Mouse (Mus musculus) cerebellum, postnatal 14 days (tissue): ENCODE data around the gene Arhgap25.

Experiments used
- DNase-seq, 2 experiments: peaks; one replicate each; pipeline ENCODE4 v3.0.0; 2021; ENCODE audit warnings: mixed read lengths in 2 of 2

Gene Arhgap25

DNA sequence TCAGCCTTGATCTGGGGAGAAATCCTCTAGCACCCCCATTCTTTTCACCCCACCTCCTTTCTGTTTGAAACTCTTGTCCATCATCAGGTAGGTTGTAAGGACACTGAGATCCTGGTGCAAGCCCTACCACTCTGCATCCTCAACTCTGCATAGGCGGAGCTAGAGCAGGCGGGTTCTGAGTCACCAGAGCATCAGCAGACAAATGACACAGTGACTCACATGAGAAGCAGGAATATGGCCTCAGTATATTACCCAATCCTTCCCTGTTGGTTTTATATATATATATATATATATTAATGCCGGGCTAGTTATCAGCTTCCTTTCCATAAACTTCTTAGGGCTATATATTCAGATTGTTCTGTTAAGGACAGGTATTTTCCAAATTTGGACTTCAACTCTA, 97.3 kb downstream of the Arhgap25 start:
- no peak for DNase-seq

DNA sequence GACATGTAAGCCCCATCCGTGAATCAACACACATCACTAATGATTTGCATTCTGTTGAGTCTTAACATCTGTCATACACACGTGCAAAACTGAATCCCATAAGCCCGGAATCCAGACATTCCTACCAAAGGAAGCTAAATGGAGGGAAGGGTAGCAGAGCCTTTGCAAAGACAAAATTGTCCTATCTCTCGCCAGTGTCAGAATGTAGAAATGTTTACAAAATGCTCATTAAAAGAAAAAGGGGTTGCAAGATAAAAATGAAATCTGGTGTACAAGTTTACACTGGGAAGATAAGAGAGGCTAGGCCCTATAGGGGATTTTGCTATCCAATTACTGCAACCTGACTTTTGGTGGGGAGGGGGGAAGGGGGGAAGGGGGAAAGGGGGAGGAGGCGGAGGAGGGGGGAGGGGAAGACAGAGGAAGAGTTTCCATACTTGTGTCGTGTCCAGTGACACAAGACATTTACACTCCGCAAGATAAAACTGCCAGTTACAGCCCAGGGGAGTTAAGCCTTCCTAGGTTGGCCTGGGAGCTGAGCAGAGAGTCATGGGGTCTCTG, 104.5 kb downstream of the Arhgap25 start, which contains the start of gene Bmp10:
Gene Bmp10 (plus strand): TSS at position 508 of the 558 bp plus-strand sequence.
- no peak for DNase-seq

DNA sequence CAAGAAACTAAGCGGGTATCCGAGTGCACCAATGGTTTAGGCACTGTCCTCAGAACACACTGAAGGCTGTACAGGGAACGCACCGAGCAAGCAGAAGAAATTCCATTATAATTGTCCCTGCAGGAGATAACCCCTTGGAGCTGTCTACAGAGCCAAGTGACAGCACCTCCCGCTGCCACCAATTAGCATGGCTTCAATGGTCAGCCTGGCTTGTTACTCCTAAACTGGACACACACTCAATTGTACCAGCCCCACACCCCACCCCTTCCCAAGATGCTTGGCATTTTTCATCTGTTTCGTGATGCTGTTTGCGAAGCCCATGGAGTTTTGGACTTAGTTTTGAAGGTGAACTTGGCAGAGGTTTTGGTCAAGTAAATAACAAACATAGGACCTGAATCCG, 105.4 kb downstream of the Arhgap25 start:
- peak; percentile 22 to 24 for DNase-seq

DNA sequence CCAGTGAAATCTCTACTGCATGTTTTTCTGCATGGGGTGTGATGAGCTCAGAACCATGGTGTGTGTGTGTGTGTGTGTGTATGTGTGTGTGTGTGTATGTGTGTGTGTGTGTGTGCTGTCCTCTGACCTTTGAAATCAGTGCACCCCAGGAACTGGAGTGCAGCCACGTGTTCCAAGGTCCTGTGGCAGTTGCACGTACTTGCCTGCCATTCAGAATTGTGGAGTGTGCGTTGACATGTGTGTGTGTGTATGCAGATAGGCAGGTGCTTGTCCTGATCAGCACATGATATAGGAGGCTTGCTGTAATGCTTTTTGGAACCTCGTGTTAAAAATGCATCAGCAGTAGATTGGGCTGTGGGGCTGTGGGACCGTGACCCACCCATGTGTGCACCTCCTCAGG, 106.1 kb downstream of the Arhgap25 start:
- DNase-seq: peak in 1 of 2 experiments; percentile 14

DNA sequence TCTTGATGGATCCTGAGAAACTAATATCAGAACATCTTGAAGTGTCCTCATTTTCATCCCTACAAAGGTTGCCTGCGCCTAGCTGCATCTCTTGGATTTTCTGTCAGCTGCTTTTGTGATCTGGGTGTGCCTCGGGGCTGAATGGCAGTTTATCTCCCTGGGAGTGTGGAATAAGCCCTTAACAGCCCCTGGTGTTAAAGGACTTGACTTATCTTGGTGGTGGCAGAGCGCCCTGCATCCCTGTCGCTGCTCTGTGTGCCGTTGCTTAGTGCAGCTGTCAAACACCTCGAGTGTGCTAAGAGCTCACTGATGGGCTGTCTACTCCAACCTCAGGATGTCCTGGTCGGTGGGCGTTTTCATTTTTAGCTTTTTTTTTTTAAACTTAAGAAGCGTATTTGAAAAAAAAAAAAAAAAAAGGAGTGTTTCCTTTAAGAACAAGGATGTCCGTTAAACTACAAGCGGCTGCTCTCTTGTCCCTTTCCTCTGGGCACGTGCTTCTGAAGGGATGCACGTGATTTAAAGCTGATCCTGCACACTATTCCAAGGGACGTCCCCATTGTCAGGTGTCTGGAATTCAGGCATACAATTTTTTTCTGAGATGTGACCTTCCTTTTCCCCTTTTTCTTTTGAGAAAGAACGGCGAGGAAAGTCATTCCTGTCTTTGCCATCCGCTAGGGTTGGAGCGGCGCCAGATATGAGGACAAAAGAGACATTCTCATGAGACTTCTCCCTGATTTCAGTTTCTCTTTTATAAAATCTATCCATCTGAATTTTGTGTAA, 108.8 kb downstream of the Arhgap25 start:
- DNase-seq: peak; percentile 53 to 76

DNA sequence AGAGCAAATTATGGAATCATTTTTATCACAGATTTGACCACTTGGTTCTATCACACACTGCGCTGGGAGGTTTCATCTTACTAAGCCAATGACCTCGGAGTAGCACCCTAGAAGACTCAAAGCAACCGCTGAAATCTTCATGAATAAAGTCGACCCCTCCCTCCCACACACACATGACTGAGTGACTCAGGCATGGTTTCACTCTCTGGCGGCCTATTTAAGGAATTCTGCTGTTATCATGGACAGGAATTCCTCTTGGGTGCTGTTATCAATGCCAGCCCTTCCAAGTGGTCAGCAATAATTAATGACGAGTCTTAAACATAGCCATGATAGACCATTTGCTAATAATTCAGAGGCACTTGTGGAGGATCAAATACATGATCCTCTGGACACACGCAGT, 110.8 kb downstream of the Arhgap25 start:
- no peak for DNase-seq

DNA sequence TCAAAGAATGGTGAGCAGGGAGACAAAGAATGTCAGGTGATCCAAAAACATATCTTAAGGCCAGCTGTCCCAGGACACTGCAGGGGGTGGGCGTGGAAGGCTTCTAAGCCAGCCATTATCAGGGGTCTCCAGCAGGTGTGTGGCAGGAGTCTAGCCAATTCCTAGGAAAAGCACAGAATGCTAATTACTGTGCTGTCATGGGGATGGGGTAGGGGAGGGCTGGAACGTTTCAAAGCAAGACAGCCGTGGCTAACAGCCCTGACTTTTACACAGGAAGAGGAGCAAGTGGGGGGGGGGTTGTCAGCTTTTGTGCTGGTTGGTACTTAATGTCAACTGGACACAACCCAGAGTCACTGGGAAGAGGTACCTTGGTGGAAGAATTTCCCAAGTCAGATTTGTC, 121.0 kb downstream of the Arhgap25 start:
- no peak for DNase-seq
